Mouse (Mus musculus): ENCODE results near the gene Rer1.

The Rer1 gene

GRCm38 (mm10) chr4:155046636-155047035 is 39.5 kb downstream of the Rer1 start:
- in situ Hi-C loops (cut with MboI; ENCODE audit: low pct_unique_long_range_greater_than_20kb in 1 of 2, low sequenced_read_pairs in 2 of 2, unreplicated experiment in 1 of 2) = loop anchor here (10.0 to 25.0 kb wide), 2 partner anchors 52 to 409 kb away; partner anchors contain the start of gene Prdm16 (in 1 of the 2)

GRCm38 (mm10) chr4:155043289-155043625 is 42.9 kb downstream of the Rer1 start:
- in situ Hi-C loops (cut with MboI; ENCODE audit: low pct_unique_long_range_greater_than_20kb in 1 of 2, low sequenced_read_pairs in 2 of 2, unreplicated experiment in 1 of 2) = loop anchor here (10.0 to 25.0 kb wide), 2 partner anchors 48 to 406 kb away; partner anchors contain the start of gene Prdm16 (in 1 of the 2)

GRCm38 (mm10) chr4:155042606-155043288 is 43.4 kb downstream of the Rer1 start:
- in situ Hi-C loops (cut with MboI; ENCODE audit: low pct_unique_long_range_greater_than_20kb in 1 of 2, low sequenced_read_pairs in 2 of 2, unreplicated experiment in 1 of 2) = loop anchor here (10.0 to 25.0 kb wide), 2 partner anchors 48 to 405 kb away; partner anchors contain the start of gene Prdm16 (in 1 of the 2)

DNA sequence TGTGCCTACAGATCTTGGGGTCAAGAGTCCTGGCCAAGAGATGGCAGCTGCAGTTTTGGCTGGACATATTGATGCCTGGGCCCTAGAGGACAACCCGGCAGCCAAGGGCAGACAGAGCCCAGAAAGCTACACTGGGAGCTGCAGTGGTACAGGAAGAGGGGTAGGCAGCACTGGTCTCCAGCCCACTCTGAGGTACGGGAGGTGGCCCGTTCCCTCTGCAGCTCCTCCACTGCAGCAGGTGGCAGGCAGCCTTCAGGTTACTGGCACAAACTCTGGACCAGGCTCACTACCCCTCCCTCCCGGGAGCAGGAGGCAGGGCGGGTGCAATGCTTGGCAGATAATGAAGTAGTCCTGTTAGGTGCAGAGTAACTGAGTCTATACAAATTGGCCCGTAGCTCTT is 45.5 kb downstream of the Rer1 start:
- in situ Hi-C loops (cut with MboI; ENCODE audit: low pct_unique_long_range_greater_than_20kb in 1 of 2, low sequenced_read_pairs in 2 of 2, unreplicated experiment in 1 of 2) = loop anchor here (10.0 to 25.0 kb wide), 2 partner anchors 46 to 403 kb away; partner anchors contain the start of gene Prdm16 (in 1 of the 2)

DNA sequence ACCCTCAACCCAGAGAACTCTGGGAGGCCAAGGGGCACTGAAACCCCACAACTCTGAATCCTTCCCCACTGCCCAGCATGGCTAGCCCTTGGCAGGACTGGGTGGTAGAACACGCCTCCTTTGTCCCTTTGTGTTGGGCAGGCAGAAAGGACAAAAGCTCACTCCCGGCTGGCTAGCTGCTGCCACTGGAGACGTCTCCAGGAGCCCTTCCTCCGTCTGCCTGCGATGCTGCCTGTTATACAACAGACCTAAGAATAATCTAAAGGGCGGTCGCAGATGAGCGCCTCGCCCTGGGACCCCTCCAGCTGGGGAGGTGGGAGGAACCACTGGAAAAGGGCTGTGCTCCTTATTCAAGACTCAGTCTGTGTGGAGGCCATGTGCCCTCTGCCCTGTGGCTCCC is 46.0 kb downstream of the Rer1 start:
- in situ Hi-C loops (cut with MboI; ENCODE audit: low pct_unique_long_range_greater_than_20kb in 1 of 2, low sequenced_read_pairs in 2 of 2, unreplicated experiment in 1 of 2) = loop anchor here (10.0 to 25.0 kb wide), 2 partner anchors 45 to 403 kb away; partner anchors contain the start of gene Prdm16 (in 1 of the 2)

DNA sequence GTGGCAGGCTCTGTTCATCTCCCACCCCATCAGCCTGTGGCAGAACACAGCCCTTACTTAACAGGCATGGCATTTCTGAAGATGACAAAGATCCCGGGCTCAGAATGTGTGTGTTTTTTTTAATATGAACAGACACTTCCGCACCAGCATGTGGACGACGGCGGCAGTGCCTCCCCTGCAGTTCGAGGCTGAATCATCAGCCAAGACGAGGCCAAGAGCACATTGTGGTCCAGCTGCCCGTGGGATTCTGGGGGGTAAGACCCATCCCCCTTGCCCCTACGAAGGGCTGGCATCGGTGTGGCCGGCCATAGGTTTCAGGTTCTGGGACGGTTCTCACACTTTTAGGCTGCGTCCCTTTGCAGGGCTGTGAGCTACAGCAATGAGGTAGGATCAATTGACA is 51.4 kb downstream of the Rer1 start:
- in situ Hi-C loops (cut with MboI; ENCODE audit: low pct_unique_long_range_greater_than_20kb in 1 of 2, low sequenced_read_pairs in 2 of 2, unreplicated experiment in 1 of 2) = loop anchor here in 1 of 2 experiments (25.0 kb wide), 1 partner anchor 397 kb away; the partner anchor contains the start of gene Prdm16

GRCm38 (mm10) chr4:155034202-155034601 is 52.0 kb downstream of the Rer1 start:
- in situ Hi-C loops (cut with MboI; ENCODE audit: low pct_unique_long_range_greater_than_20kb in 1 of 2, low sequenced_read_pairs in 2 of 2, unreplicated experiment in 1 of 2) = loop anchor here in 1 of 2 experiments (25.0 kb wide), 1 partner anchor 397 kb away; the partner anchor contains the start of gene Prdm16

- in situ Hi-C loops (cut with MboI; ENCODE audit: low pct_unique_long_range_greater_than_20kb in 1 of 2, low sequenced_read_pairs in 2 of 2, unreplicated experiment in 1 of 2) = loop anchor here in 1 of 2 experiments (25.0 kb wide), 1 partner anchor 396 kb away; the partner anchor contains the start of gene Prdm16
Measured at GRCm38 (mm10) chr4:155033115-155033514, 53.1 kb downstream of the Rer1 start.

- in situ Hi-C loops (cut with MboI; ENCODE audit: low pct_unique_long_range_greater_than_20kb in 1 of 2, low sequenced_read_pairs in 2 of 2, unreplicated experiment in 1 of 2) = loop anchor here in 1 of 2 experiments (25.0 kb wide), 1 partner anchor 387 kb away; the partner anchor contains the start of gene Prdm16
Measured at GRCm38 (mm10) chr4:155024170-155025010, 61.8 kb downstream of the Rer1 start.

Data from mouse embryonic stem cell (cell line).